Mouse (Mus musculus) kidney, embryonic 14.5 days (tissue): ENCODE results near the gene Dpm3. TPM values are rescaled to one million over a fixed set of nuclear protein-coding genes. Genes with fewer than 3 reads are reported as not detected.
A peak's percentile ranks its signal among the peaks of the same experiment; 100 is the strongest.

Experiments
- ATAC-seq: fragments of 200-750 bp; cut with Nextera tagmentation; 2 replicates; pipeline ENCODE4 v1.8.0; 2017; ENCODE audit warnings: moderate number of reproducible peaks, mild to moderate bottlenecking, moderate TSS enrichment, moderate library complexity; ENCODE audit not compliant: low FRiP score, low TSS enrichment
- H3K27ac ChIP-seq: fragments of 300-500 bp; sonication (generic); 2 replicates; pipeline ENCODE4 v1.5.1; 2014; ENCODE audit warnings: low read depth, mild to moderate bottlenecking, low read length, moderate library complexity, mixed read lengths
- H3K27me3 ChIP-seq: fragments of 300-500 bp; sonication (generic); 2 replicates; pipeline ENCODE4 v1.6.1; 2014; ENCODE audit warnings: mild to moderate bottlenecking, low read length; ENCODE audit not compliant: control insufficient read depth, insufficient read depth
- H3K36me3 ChIP-seq: fragments of 300-500 bp; sonication (generic); 2 replicates; pipeline ENCODE4 v1.6.1; 2014; ENCODE audit warnings: low read length, mixed read lengths; ENCODE audit not compliant: control insufficient read depth, insufficient read depth
- H3K4me1 ChIP-seq: fragments of 300-500 bp; sonication (generic); 2 replicates; pipeline ENCODE4 v1.6.1; 2014; ENCODE audit warnings: low read length, mixed read lengths; ENCODE audit not compliant: control insufficient read depth, insufficient read depth
- H3K4me2 ChIP-seq: fragments of 300-500 bp; sonication (generic); replicated peaks from 2 replicates; pipeline ENCODE4 v1.6.1; 2014; ENCODE audit warnings: low read depth, mild to moderate bottlenecking, low read length
- H3K4me3 ChIP-seq: fragments of 300-500 bp; sonication (generic); 2 replicates; pipeline ENCODE4 v1.5.1; 2014; ENCODE audit warnings: mild to moderate bottlenecking, low read length
- H3K9ac ChIP-seq: fragments of 300-500 bp; sonication (generic); 2 replicates; pipeline ENCODE4 v1.6.1; 2014; ENCODE audit warnings: low read depth, mild to moderate bottlenecking, low read length, moderate library complexity
- H3K9me3 ChIP-seq: fragments of 300-500 bp; sonication (generic); 2 replicates; pipeline ENCODE4 v1.6.1; 2016; ENCODE audit warnings: low read length; ENCODE audit not compliant: control insufficient read depth
- WGBS: fragments of 180-500 bp; shearing (Covaris S2); extraction: QIAGEN DNeasy Blood & Tissue Kit; methylation state at CpG from one replicate; pipeline ENCODE4 v1.1.7; 2014; 5-methylcytosine and 5-hydroxymethylcytosine counted together
- polyA plus RNA-seq: library from polyadenylated mRNA; unstranded; fragments of >200 nt; fragmentation: Nextera tagmentation; extraction: Ambion mirVana; gene quantifications from 2 replicates; pipeline ENCODE4 v1.2.1, GENCODE M21; 2014

Dpm3 gene
- polyA plus RNA-seq, 1 experiment from 2014 or later = 134 TPM

GRCm38 (mm10) chr3:89280050-89280605, 21.0 kb downstream of the Dpm3 start:
- Histone ChIP-seq H3K4me2 (peak overlapping the region; percentile 65), H3K4me1 (peaks cover 44% of the 10 kb centered on the region), H3K36me3 (peaks cover 8% of the 10 kb centered on the region; the same call in 1 of the 2 replicates), H3K9ac (peak overlapping the region; percentile 78), H3K4me3 (peak overlapping the region; percentile 51), H3K27ac (peak overlapping the region; percentile 89; the same call in 1 of the 2 replicates), H3K27me3 (peaks cover 2% of the 10 kb centered on the region), H3K9me3 (no peaks in the 10 kb centered on the region)
- no peak for ATAC-seq
- WGBS = under 1% methylated on average over 29 of the region's 29 CpGs

DNA sequence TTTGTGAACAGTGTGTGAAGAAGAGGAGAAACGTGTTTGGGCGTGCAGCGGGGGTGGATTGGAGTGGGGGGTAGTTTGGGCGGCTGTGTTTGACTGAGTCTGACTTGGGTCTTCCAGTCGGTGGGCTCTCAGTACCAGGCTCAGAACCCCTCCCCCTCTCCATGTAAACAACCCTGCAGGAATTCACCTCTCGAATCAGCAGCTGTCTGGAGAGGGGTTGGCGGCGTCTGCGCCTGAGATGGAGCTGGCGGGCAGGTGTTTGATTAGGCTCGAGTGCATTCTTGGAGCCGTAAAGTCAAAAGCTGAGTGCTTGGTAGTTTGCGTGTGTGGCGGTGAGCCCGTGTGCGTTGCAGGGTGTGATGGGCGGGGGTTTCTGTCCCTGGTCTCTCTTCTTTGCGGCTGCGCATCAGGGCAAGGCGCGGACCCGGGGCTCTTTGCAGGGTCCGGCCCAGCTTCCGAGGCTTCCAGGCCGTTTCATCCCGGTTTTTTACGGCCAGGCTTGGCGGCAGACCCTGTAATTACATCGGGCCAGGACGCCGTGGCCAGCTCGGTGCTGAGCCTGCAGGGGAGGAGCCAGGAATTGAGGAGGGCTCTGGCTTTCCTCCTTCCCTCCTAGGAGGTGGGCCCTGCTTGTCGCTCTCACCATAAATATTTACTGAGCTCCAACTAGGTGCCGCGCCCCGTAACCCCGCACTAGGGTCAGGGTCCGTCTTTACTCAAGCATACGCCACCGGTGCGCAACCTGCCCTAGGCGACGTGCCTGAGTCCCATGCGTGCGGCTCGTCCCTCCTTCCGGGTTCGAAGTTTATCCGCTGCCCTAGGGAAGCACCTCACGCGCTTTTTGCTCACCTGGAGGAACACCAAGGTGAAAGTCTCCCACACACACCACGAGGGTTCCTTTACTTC, 21.7 kb downstream of the Dpm3 start, which contains the start of gene Efna1:
Efna1 (minus strand) TSS at position 537 of the 906 bp plus-strand sequence.
- Histone ChIP-seq H3K27ac (peak within 1 kb of the TSS; percentile 89; the same call in 1 of the 2 replicates), H3K36me3 (peaks cover 1% of the 10 kb centered on the region; the same call in 1 of the 2 replicates), H3K9ac (peak within 1 kb of the TSS; percentile 78), H3K9me3 (no peaks in the 10 kb centered on the region), H3K4me2 (peak within 1 kb of the TSS; percentile 65), H3K27me3 (peaks cover 2% of the 10 kb centered on the region), H3K4me3 (peak within 1 kb of the TSS; percentile 51), H3K4me1 (peaks cover 44% of the 10 kb centered on the region)
- peak; percentile 24; the same call in 1 of the 2 replicates for ATAC-seq
- under 1% methylated on average over 52 of the region's 52 CpGs for WGBS

DNA sequence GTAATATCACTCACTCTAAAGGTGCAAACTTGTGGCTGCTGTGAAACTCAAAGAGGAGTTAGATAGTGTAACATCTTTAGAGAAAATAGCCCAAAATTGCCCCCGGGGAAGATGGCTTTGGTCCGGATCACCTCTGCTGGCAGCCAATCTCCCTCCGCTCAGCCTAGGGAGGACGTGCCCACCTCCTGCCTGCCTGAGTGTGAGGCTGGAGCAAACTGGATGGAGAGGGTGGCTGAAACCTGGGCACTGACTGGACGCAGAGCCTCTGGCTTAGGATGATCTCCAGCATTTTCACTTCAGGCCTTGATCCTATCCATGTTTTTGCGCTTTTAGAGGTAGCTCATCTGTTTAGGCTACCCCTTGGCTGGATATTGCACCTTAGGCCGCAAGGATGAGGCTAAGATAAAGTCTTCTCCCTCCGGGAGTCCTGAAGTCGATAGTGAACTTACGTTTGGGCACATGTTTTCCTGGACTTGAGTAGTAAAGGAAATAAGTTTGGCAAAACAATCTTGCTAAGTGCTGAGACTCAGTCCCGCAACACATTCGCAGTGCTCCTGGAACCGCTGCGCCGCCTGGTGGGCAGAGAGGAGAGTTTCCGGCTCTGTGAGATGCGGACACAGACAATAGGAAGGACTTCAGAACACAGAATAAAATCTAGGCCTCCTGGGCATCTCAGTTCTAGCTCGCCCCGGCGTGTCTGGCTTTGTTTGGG, 22.6 kb downstream of the Dpm3 start:
- no peaks in the 10 kb centered on the region for H3K36me3 ChIP-seq
- peak overlapping the region; percentile 59; the same call in 1 of the 2 replicates for H3K27ac ChIP-seq
- H3K27me3 ChIP-seq = peaks cover 2% of the 10 kb centered on the region
- peak overlapping the region; percentile 50; the same call in 1 of the 2 replicates for H3K9ac ChIP-seq
- peak overlapping the region; percentile 65 for H3K4me2 ChIP-seq
- H3K9me3 ChIP-seq = no peaks in the 10 kb centered on the region
- ATAC-seq = no peak
- peaks cover 44% of the 10 kb centered on the region for H3K4me1 ChIP-seq
- 13% methylated on average over 20 of the region's 20 CpGs for WGBS
- H3K4me3 ChIP-seq = peak overlapping the region; percentile 51

DNA sequence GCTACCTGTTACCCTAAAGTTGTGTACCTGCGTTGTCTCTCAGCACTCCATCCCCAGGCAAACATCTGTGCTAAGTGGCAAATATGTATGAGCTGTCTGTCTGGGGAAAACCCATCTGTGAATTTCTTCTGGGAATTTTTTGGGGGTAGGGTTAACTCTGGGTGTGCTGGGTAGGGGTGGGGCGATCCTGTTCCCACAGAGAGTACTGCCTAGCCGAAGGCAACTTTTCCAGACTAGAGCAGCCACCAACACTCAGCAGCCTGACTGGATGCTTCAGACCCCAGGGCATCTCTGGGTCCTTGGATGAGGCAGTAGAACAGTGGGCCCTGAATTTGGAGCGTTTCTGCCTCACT, 23.1 kb downstream of the Dpm3 start:
- Histone ChIP-seq H3K4me3 (no peak overlapping the region), H3K9me3 (no peaks in the 10 kb centered on the region), H3K4me1 (peaks cover 39% of the 10 kb centered on the region), H3K4me2 (no peak overlapping the region; the same call in 1 of the 2 replicates), H3K9ac (peak overlapping the region; percentile 18; the same call in 1 of the 2 replicates), H3K27ac (no peak overlapping the region), H3K36me3 (no peaks in the 10 kb centered on the region), H3K27me3 (peaks cover 2% of the 10 kb centered on the region)
- no peak for ATAC-seq
- WGBS = 23% methylated on average over 4 of the region's 4 CpGs

- H3K27me3 ChIP-seq = peaks cover 2% of the 10 kb centered on the region
- H3K9ac ChIP-seq = no peak overlapping the region
- no peak overlapping the region for H3K4me2 ChIP-seq
- no peak for ATAC-seq
- no peaks in the 10 kb centered on the region for H3K9me3 ChIP-seq
- WGBS = 77% methylated on average over 3 of the region's 3 CpGs
- peaks cover 28% of the 10 kb centered on the region for H3K4me1 ChIP-seq
- no peaks in the 10 kb centered on the region for H3K36me3 ChIP-seq
- no peak overlapping the region for H3K4me3 ChIP-seq
- H3K27ac ChIP-seq = no peak overlapping the region
Measured at GRCm38 (mm10) chr3:89284261-89284660, 25.1 kb downstream of the Dpm3 start.

GRCm38 (mm10) chr3:89285526-89285925, 26.4 kb downstream of the Dpm3 start:
- ATAC-seq = no peak
- Histone ChIP-seq H3K36me3 (no peaks in the 10 kb centered on the region), H3K9ac (no peak overlapping the region), H3K27me3 (peaks cover 2% of the 10 kb centered on the region), H3K4me2 (no peak overlapping the region), H3K4me1 (peaks cover 19% of the 10 kb centered on the region), H3K4me3 (no peak overlapping the region), H3K9me3 (no peaks in the 10 kb centered on the region), H3K27ac (no peak overlapping the region)
- WGBS = 53% methylated on average over 2 of the region's 2 CpGs

DNA sequence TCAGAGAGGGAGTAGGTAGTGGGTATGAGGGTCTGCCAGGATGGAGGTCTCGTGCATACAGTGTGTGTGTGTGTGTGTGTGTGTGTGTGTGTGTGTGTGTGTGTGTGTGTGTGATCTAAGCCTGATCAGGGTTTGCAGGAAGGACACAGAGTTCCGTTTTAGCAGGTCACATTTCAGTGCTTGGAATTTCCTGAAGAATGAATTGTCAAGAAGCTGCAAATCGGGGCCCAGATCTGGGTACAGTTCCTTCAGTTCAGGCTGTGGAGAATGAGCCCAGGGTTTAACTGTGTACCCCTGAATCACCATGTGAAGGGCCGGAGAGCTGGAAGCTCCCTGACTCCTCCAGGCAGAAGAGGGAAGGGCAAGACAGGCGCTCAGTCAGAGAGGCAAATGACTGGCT, 28.1 kb downstream of the Dpm3 start:
- H3K9me3 ChIP-seq = no peaks in the 10 kb centered on the region
- ATAC-seq = no peak
- H3K4me3 ChIP-seq = no peak overlapping the region
- no peak overlapping the region for H3K4me2 ChIP-seq
- WGBS = 37% methylated on average over 5 of the region's 5 CpGs
- H3K27me3 ChIP-seq = no peaks in the 10 kb centered on the region
- H3K9ac ChIP-seq = no peak overlapping the region
- no peaks in the 10 kb centered on the region for H3K36me3 ChIP-seq
- H3K27ac ChIP-seq = no peak overlapping the region
- H3K4me1 ChIP-seq = peaks cover 8% of the 10 kb centered on the region; the same call in 1 of the 2 replicates

GRCm38 (mm10) chr3:89288503-89288928, 29.4 kb downstream of the Dpm3 start:
- Histone ChIP-seq H3K9me3 (no peaks in the 10 kb centered on the region), H3K36me3 (no peaks in the 10 kb centered on the region), H3K27me3 (no peaks in the 10 kb centered on the region), H3K4me3 (no peak overlapping the region), H3K9ac (no peak overlapping the region), H3K4me1 (peaks cover 7% of the 10 kb centered on the region; the same call in 1 of the 2 replicates), H3K27ac (no peak overlapping the region), H3K4me2 (no peak overlapping the region)
- no peak; the same call in 1 of the 2 replicates for ATAC-seq
- WGBS = 38% methylated on average over 7 of the region's 7 CpGs
